Mouse (Mus musculus): ENCODE data around the gene Vmn2r46.
"Not testable (repeated sequence)": the region's sequence is repeated elsewhere in the genome, so short reads cannot be mapped to it uniquely, and the experiment has no call there.

Vmn2r46 gene

GRCm38 (mm10) chr7:9770471-9770870 is at the start of gene Vmn2r46:
Vmn2r46 (minus strand) TSS chr7:9770571.
- in situ Hi-C loops (cut with MboI; ENCODE audit: low sequenced_read_pairs): not testable (repeated sequence)

All from CH12F3 (cell line).